Mouse (Mus musculus) gastrocnemius, postnatal 25 days (tissue): ENCODE measurements around the gene 1110008P14Rik. TPM values are rescaled to one million over a fixed set of nuclear protein-coding genes. Genes with fewer than 3 reads are reported as not detected.

Experiments
- DNase-seq: peaks from one replicate; pipeline ENCODE4 v3.0.0; 2022
- total RNA-seq, 2 experiments: library from RNA; stranded (reverse); gene quantifications; 1 replicate in 1 of 2; 2 replicates in 1 of 2; pipeline ENCODE4 v1.2.3; 2021

1110008P14Rik gene
- total RNA-seq, 2 experiments from 2014 or later: 35.2 to 39.7 TPM

DNA sequence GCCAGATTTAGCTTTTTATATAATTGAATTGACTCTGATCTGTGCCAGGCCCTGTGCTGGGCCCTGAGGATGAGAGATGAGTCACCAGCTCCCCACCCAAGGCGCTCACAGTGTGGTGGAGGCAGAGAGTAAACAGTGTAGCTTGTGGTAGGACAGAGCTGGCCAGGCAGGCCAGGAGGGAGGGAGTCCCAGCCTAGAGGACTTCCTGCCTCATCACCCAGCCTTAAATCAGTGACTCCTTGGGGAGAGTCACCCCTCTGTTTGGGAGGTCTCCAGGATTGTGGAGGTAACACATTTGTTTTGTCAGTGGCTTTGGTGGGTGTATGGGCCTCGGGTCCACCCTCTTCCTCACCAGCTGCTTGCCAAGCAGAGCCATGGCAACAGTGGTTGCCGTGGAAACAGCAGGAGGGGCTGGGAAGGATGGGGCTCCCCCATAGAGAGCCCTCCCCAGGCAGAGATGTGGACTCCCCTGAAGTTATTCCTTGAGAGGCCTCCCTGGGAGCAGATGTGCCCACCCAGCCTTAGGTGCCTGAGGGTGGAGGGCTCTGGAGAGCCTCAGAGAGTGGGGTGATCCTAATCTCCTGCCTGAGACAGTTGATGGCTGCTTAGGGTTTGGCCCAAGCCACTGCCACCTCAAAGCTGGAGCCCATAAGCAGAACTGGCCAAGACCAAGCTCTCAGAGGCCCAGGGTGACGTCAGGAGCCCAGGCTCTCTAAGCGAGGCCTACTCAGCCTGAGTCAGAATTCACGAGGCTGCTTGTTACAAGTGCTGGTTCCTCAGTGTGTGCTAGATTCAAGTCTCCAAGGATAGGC, 39.0 kb downstream of the 1110008P14Rik start:
- peak; percentile 82 for DNase-seq

- no peak for DNase-seq
Observed at GRCm38 (mm10) chr2:32342039-32342438, 39.7 kb downstream of the 1110008P14Rik start.

- no peak for DNase-seq
Observed at GRCm38 (mm10) chr2:32341634-32341939, 40.2 kb downstream of the 1110008P14Rik start.

- no peak for DNase-seq
Observed at GRCm38 (mm10) chr2:32340836-32341633, 40.7 kb downstream of the 1110008P14Rik start.

- DNase-seq: no peak
Observed at GRCm38 (mm10) chr2:32339912-32340642, 41.7 kb downstream of the 1110008P14Rik start.

DNA sequence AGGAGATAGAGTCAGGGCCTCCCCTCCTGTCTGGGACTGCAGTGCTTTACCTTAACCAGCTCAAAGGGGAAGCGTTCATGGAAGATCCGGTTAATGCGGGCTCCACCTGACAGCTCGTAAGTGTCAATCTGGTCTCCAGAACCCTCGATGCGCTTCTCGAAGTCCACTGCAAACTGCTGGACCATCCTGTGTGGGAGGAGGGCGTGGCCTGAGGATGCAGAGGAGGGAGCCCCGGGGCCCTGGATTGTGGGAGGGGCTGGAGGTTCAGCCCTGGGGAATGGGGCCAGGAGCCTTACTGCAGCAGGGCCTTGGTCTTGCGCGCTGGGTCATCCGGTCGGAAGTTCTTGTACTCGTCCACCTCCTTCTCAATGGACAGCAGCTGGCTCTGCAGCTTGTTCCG, 45.9 kb downstream of the 1110008P14Rik start:
- no peak for DNase-seq

DNA sequence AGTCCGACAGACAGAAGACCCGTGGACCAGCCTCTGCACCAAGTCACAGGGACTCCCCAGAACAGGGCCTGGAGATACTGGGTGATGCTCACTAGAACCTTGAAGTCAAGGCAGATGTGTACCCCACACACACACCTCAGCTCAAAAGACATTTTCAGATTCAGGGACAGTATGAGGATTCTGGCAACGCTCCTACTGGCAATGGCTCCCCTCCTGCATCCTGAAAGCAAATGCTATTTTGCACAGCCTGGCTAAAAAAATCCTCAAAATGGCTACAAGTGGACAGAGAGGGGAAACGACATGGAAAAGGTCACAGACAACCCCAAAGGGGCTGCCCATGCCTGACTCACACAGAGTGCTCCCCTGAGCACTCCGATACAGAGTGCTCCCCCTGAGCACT, 49.6 kb downstream of the 1110008P14Rik start:
- DNase-seq: no peak

- no peak for DNase-seq
Observed at GRCm38 (mm10) chr2:32329531-32329930, 52.2 kb downstream of the 1110008P14Rik start.

DNA sequence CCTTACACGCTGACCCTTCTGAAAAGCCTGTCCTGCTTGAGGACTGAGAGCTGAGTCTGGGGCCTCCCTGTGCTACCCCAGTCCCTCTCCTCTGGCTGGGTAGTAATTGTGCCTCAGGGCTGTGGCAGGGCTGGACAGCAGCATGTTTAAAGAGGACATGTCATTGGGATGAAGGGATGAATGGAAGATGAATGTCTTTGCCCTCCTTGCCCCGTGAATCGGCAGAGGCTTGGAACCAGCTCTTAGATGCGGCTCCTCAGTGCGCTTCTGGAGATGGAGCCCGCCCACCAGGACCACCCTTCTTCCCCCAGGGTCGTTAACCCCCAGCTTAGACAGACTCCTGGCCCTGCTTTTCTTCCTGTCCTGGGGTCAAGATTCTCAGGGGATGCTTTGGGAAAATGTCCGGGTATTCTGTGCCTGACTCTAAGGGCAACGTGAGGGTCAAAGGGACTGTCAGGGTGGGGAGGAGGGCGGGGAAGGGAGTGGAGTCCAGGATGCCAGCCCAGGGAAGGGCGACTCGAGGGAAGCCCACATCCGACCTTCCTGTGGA, 52.8 kb downstream of the 1110008P14Rik start:
- no peak for DNase-seq

GRCm38 (mm10) chr2:32327200-32327599, 54.5 kb downstream of the 1110008P14Rik start:
- DNase-seq: no peak

Other genes with a start within 250 kb of the 1110008P14Rik start
- 10 to 100 TPM; 67.0 to 69.6 TPM for gene Prrc2b, start 230.9 kb downstream of the 1110008P14Rik start, total RNA-seq
- 10 to 100 TPM; 13.7 to 14.7 TPM for gene Pomt1, start 145.3 kb downstream of the 1110008P14Rik start, total RNA-seq
- gene Uck1, start 121.8 kb downstream of the 1110008P14Rik start, total RNA-seq: 10 to 100 TPM; 12.0 to 13.0 TPM
- gene Golga2, start 94.6 kb downstream of the 1110008P14Rik start, total RNA-seq: 10 to 100 TPM; 53.5 to 57.4 TPM
- gene Swi5, start 93.9 kb downstream of the 1110008P14Rik start, total RNA-seq: 100 to 1,000 TPM; 112 to 120 TPM
- gene Ciz1, start 29.6 kb downstream of the 1110008P14Rik start, total RNA-seq: 10 to 100 TPM; 25.1 to 27.7 TPM
- gene Dnm1, start 28.6 kb downstream of the 1110008P14Rik start, total RNA-seq: 1 to 10 TPM; 6.0 to 8.7 TPM
- gene Lcn2, start 6.3 kb upstream of the 1110008P14Rik start, total RNA-seq: 1 to 10 TPM; 1.4 to 2.1 TPM
- gene Ptges2, start 14.0 kb upstream of the 1110008P14Rik start, total RNA-seq: 10 to 100 TPM; 42.2 to 49.3 TPM
- 1 to 10 TPM; 1.6 to 2.0 TPM for gene Naif1, start 68.5 kb upstream of the 1110008P14Rik start, total RNA-seq
- 10 to 100 TPM; 19.2 to 68.3 TPM for gene Slc25a25, start 69.5 kb upstream of the 1110008P14Rik start, total RNA-seq
- gene Fam102a, start 153.4 kb upstream of the 1110008P14Rik start, total RNA-seq: 1 to 10 TPM; 2.4 to 2.9 TPM
- 10 to 100 TPM; 11.7 to 12.6 TPM for gene Dpm2, start 188.9 kb upstream of the 1110008P14Rik start, total RNA-seq
- gene Pip5kl1, start 192.9 kb upstream of the 1110008P14Rik start, total RNA-seq: not detected
- gene 9430097D07Rik, start 193.7 kb upstream of the 1110008P14Rik start, total RNA-seq: not detected
- gene St6galnac4, start 205.2 kb upstream of the 1110008P14Rik start, total RNA-seq: 10 to 100 TPM; 24.6 to 29.2 TPM
- gene St6galnac6, start 217.8 kb upstream of the 1110008P14Rik start, total RNA-seq: 10 to 100 TPM; 37.3 to 42.6 TPM
- gene Ak1, start 239.8 kb upstream of the 1110008P14Rik start, total RNA-seq: 1,000 to 10,000 TPM; 1,680 to 2,125 TPM